Mouse (Mus musculus): ENCODE measurements around the gene Ptgds. TPM values are rescaled to one million over a fixed set of nuclear protein-coding genes. Genes with fewer than 3 reads are reported as not detected.

Gene Ptgds
- polyA plus RNA-seq, 1 experiment from 2014 or later, result 1.1 TPM

- Histone ChIP-seq H3K4me1 (peaks cover 22% of the 10 kb centered on the region), H3K36me3 (peaks cover 20% of the 10 kb centered on the region), H3K27ac (no peak overlapping the region), H3K27me3 (replicated peaks) (peaks cover 10% of the 10 kb centered on the region), H3K9ac (peak overlapping the region; percentile 26; the same call in 1 of the 2 replicates), H3K4me3 (no peak overlapping the region), H3K9me3 (no peaks in the 10 kb centered on the region), H3K4me2 (replicated peaks) (peak overlapping the region; percentile 89)
- no peak for ATAC-seq (ENCODE audit: low FRiP score, low read depth)
- 70% methylated on average over 17 of the region's 17 CpGs for WGBS
These were observed 39.2 kb downstream of the Ptgds start for GRCm38 (mm10) chr2:25430395-25431233.

- peaks cover 19% of the 10 kb centered on the region for H3K27me3 ChIP-seq (replicated peaks)
- H3K9ac ChIP-seq, result peak overlapping the region; percentile 78
- H3K4me3 ChIP-seq, result peak overlapping the region; percentile 75
- 85% methylated on average over 5 of the region's 5 CpGs for WGBS
- H3K36me3 ChIP-seq, result peaks cover 11% of the 10 kb centered on the region
- ATAC-seq (ENCODE audit: low FRiP score, low read depth), result no peak
- no peak overlapping the region for H3K27ac ChIP-seq
- H3K9me3 ChIP-seq, result no peaks in the 10 kb centered on the region
- H3K4me2 ChIP-seq (replicated peaks), result peak overlapping the region; percentile 89
- H3K4me1 ChIP-seq, result peaks cover 22% of the 10 kb centered on the region
These were observed 40.2 kb downstream of the Ptgds start for GRCm38 (mm10) chr2:25429435-25430180.

GRCm38 (mm10) chr2:25428442-25429236 is 41.2 kb downstream of the Ptgds start, which contains the start of gene Abca2:
Abca2 (plus strand) TSS chr2:25428703.
- H3K4me1 ChIP-seq, result peaks cover 22% of the 10 kb centered on the region
- no peaks in the 10 kb centered on the region for H3K9me3 ChIP-seq
- peak; percentile 83 for ATAC-seq (ENCODE audit: low FRiP score, low read depth)
- H3K4me3 ChIP-seq, result peak within 1 kb of the TSS; percentile 75
- H3K9ac ChIP-seq, result peak within 1 kb of the TSS; percentile 78
- H3K4me2 ChIP-seq (replicated peaks), result peak within 1 kb of the TSS; percentile 89
- WGBS, result under 1% methylated on average over 89 of the region's 89 CpGs
- H3K27me3 ChIP-seq (replicated peaks), result peaks cover 27% of the 10 kb centered on the region
- peaks cover 10% of the 10 kb centered on the region for H3K36me3 ChIP-seq
- peak within 1 kb of the TSS; percentile 60; the same call in 1 of the 2 replicates for H3K27ac ChIP-seq

- ATAC-seq (ENCODE audit: low FRiP score, low read depth), result no peak
- peaks cover 3% of the 10 kb centered on the region; the same call in 1 of the 2 replicates for H3K36me3 ChIP-seq
- no peak overlapping the region for H3K27ac ChIP-seq
- no peak overlapping the region for H3K9ac ChIP-seq
- H3K4me2 ChIP-seq (replicated peaks), result no peak overlapping the region
- H3K4me3 ChIP-seq, result no peak overlapping the region
- no peaks in the 10 kb centered on the region for H3K9me3 ChIP-seq
- H3K4me1 ChIP-seq, result peaks cover 22% of the 10 kb centered on the region
- peaks cover 33% of the 10 kb centered on the region for H3K27me3 ChIP-seq (replicated peaks)
- 88% methylated on average over 5 of the region's 5 CpGs for WGBS
These were observed 42.6 kb downstream of the Ptgds start for GRCm38 (mm10) chr2:25427256-25427655.

GRCm38 (mm10) chr2:25426721-25427191 is 43.1 kb downstream of the Ptgds start:
- no peak overlapping the region for H3K4me3 ChIP-seq
- H3K4me2 ChIP-seq (replicated peaks), result no peak overlapping the region
- no peaks in the 10 kb centered on the region for H3K9me3 ChIP-seq
- WGBS, result 30% methylated on average over 5 of the region's 5 CpGs
- H3K27me3 ChIP-seq (replicated peaks), result peaks cover 33% of the 10 kb centered on the region
- H3K27ac ChIP-seq, result no peak overlapping the region
- no peaks in the 10 kb centered on the region for H3K36me3 ChIP-seq
- peaks cover 22% of the 10 kb centered on the region for H3K4me1 ChIP-seq
- no peak overlapping the region; the same call in 1 of the 2 replicates for H3K9ac ChIP-seq
- ATAC-seq (ENCODE audit: low FRiP score, low read depth), result no peak

GRCm38 (mm10) chr2:25425481-25425880 is 44.4 kb downstream of the Ptgds start:
- Histone ChIP-seq H3K4me3 (no peak overlapping the region), H3K9ac (no peak overlapping the region), H3K36me3 (no peaks in the 10 kb centered on the region), H3K4me2 (replicated peaks) (no peak overlapping the region), H3K4me1 (peaks cover 16% of the 10 kb centered on the region), H3K9me3 (no peaks in the 10 kb centered on the region), H3K27me3 (replicated peaks) (peaks cover 30% of the 10 kb centered on the region), H3K27ac (no peak overlapping the region)
- WGBS, result 48% methylated on average over 27 of the region's 27 CpGs
- ATAC-seq (ENCODE audit: low FRiP score, low read depth), result no peak

- H3K36me3 ChIP-seq, result no peaks in the 10 kb centered on the region
- H3K9me3 ChIP-seq, result no peaks in the 10 kb centered on the region
- no peak overlapping the region for H3K9ac ChIP-seq
- peaks cover 28% of the 10 kb centered on the region for H3K27me3 ChIP-seq (replicated peaks)
- H3K4me1 ChIP-seq, result no peaks in the 10 kb centered on the region
- H3K4me3 ChIP-seq, result no peak overlapping the region
- no peak overlapping the region for H3K27ac ChIP-seq
- no peak for ATAC-seq (ENCODE audit: low FRiP score, low read depth)
- WGBS, result 85% methylated on average over 1 of the region's 1 CpGs
- H3K4me2 ChIP-seq (replicated peaks), result no peak overlapping the region
These were observed 46.2 kb downstream of the Ptgds start for GRCm38 (mm10) chr2:25423626-25424025.

GRCm38 (mm10) chr2:25422587-25423410 is 47.0 kb downstream of the Ptgds start, which contains the start of gene Fut7:
Fut7 (plus strand) TSS chr2:25423267.
- no peak within 1 kb of the TSS for H3K4me3 ChIP-seq
- H3K4me1 ChIP-seq, result no peaks in the 10 kb centered on the region
- no peak for ATAC-seq (ENCODE audit: low FRiP score, low read depth)
- 73% methylated on average over 17 of the region's 17 CpGs for WGBS
- H3K27ac ChIP-seq, result no peak within 1 kb of the TSS
- H3K4me2 ChIP-seq (replicated peaks), result no peak within 1 kb of the TSS
- H3K9ac ChIP-seq, result no peak within 1 kb of the TSS
- H3K36me3 ChIP-seq, result no peaks in the 10 kb centered on the region
- no peaks in the 10 kb centered on the region for H3K9me3 ChIP-seq
- peaks cover 28% of the 10 kb centered on the region for H3K27me3 ChIP-seq (replicated peaks)

GRCm38 (mm10) chr2:25421896-25422295 is 48.0 kb downstream of the Ptgds start:
- Histone ChIP-seq H3K9ac (no peak overlapping the region), H3K27me3 (replicated peaks) (peaks cover 28% of the 10 kb centered on the region), H3K27ac (no peak overlapping the region), H3K36me3 (no peaks in the 10 kb centered on the region), H3K4me3 (no peak overlapping the region), H3K4me1 (no peaks in the 10 kb centered on the region), H3K4me2 (replicated peaks) (no peak overlapping the region), H3K9me3 (no peaks in the 10 kb centered on the region)
- WGBS, result 16% methylated on average over 3 of the region's 3 CpGs
- peak; percentile 18; the same call in 1 of the 2 replicates for ATAC-seq (ENCODE audit: low FRiP score, low read depth)

GRCm38 (mm10) chr2:25417426-25417825 is 52.4 kb downstream of the Ptgds start:
- Histone ChIP-seq H3K9me3 (no peaks in the 10 kb centered on the region), H3K9ac (no peak overlapping the region), H3K4me3 (no peak overlapping the region), H3K4me2 (replicated peaks) (no peak overlapping the region), H3K4me1 (no peaks in the 10 kb centered on the region), H3K27me3 (replicated peaks) (no peaks in the 10 kb centered on the region), H3K27ac (no peak overlapping the region), H3K36me3 (no peaks in the 10 kb centered on the region; the same call in 1 of the 2 replicates)
- no peak for ATAC-seq (ENCODE audit: low FRiP score, low read depth)
- WGBS, result 25% methylated on average over 3 of the region's 3 CpGs

All from neural tube, embryonic 12.5 days (tissue).